16 mouse cellular contexts compared by ENCODE assay signal in genomic region chr15:99320978-99321377, GRCm38 (mm10). TPM values are rescaled to one million over a fixed set of nuclear protein-coding genes. Genes with fewer than 3 reads are reported as not detected.
A peak's percentile ranks its signal among the peaks of the same experiment; 100 is the strongest.
DNase-seq lines count a peak whose midpoint lies in the region; ATAC-seq and TF ChIP-seq lines count a peak whose summit lies in the region.
"Had no signal": no experiment of that assay in that cellular context is flagged by ENCODE, and none has a peak within 500 bp of the region (broad histone marks: within the 10 kb centered on the region; RNA-seq: fewer than 3 reads in every experiment).

No protein-coding gene starts in this region.

- H3K4me2 ChIP-seq in heart, embryonic 11.5 days = no peak overlapping the region
- H3K4me2 ChIP-seq in kidney, embryonic 14.5 days (replicated peaks; ENCODE audit: low read depth, low read length) = no peak overlapping the region
- H3K4me2 ChIP-seq in midbrain, postnatal 0 days (ENCODE audit: low read depth, low read length, poor library complexity, severe bottlenecking) = no peak overlapping the region
- no peak overlapping the region for H3K4me2 ChIP-seq in midbrain, embryonic 11.5 days
- H3K4me2 ChIP-seq: embryonic facial prominence, embryonic 15.5 days; forebrain, embryonic 12.5 days; liver, embryonic 15.5 days had no signal

- peaks cover 39% of the 10 kb centered on the region for H3K36me3 ChIP-seq in heart, embryonic 11.5 days (ENCODE audit: control insufficient read depth, insufficient read depth, low read length)
- peaks cover 95% of the 10 kb centered on the region for H3K36me3 ChIP-seq in kidney, embryonic 14.5 days (ENCODE audit: control insufficient read depth, insufficient read depth, low read length)
- H3K36me3 ChIP-seq in midbrain, postnatal 0 days (ENCODE audit: insufficient read depth, low read length) = peaks cover 67% of the 10 kb centered on the region
- H3K36me3 ChIP-seq in midbrain, embryonic 11.5 days (ENCODE audit: control insufficient read depth, insufficient read depth, low read length) = peaks cover 31% of the 10 kb centered on the region

- H3K4me3 ChIP-seq in heart, embryonic 11.5 days (ENCODE audit: low read depth, low read length) = no peak overlapping the region
- no peak overlapping the region for H3K4me3 ChIP-seq in kidney, embryonic 14.5 days (ENCODE audit: low read length)
- no peak overlapping the region for H3K4me3 ChIP-seq in midbrain, postnatal 0 days (ENCODE audit: low read depth, low read length)
- no peak overlapping the region for H3K4me3 ChIP-seq in midbrain, embryonic 11.5 days (ENCODE audit: low read depth, low read length)
- H3K4me3 ChIP-seq: embryonic facial prominence, embryonic 15.5 days; forebrain, embryonic 12.5 days; liver, embryonic 15.5 days; megakaryocyte, embryonic 14.5 days had no signal

- TF ChIP-seq CTCF in midbrain, postnatal 0 days (IDR thresholded peaks at IDR 0.05) = 0 out of 2 replicates have a peak, but pooled peaks have one; percentile 4

- ATAC-seq in heart, embryonic 11.5 days (replicated peaks; ENCODE audit: insufficient number of reproducible peaks, low FRiP score, low TSS enrichment) = no peak
- no peak for ATAC-seq in kidney, embryonic 14.5 days (ENCODE audit: low FRiP score, low TSS enrichment)
- ATAC-seq in midbrain, postnatal 0 days (ENCODE audit: low FRiP score) = no peak
- ATAC-seq in midbrain, embryonic 11.5 days (ENCODE audit: low FRiP score) = no peak

- H3K9ac ChIP-seq in heart, embryonic 11.5 days (ENCODE audit: low read depth, low read length) = no peak overlapping the region
- H3K9ac ChIP-seq in kidney, embryonic 14.5 days (ENCODE audit: low read depth, low read length) = no peak overlapping the region
- no peak overlapping the region for H3K9ac ChIP-seq in midbrain, postnatal 0 days (replicated peaks; ENCODE audit: low read length, poor library complexity, severe bottlenecking)
- H3K9ac ChIP-seq in midbrain, embryonic 11.5 days (ENCODE audit: low read length) = no peak overlapping the region
- H3K9ac ChIP-seq: embryonic facial prominence, embryonic 15.5 days; forebrain, embryonic 12.5 days; liver, embryonic 15.5 days had no signal

- 0 out of 2 replicates have a peak overlapping the region, but pooled peaks have one; percentile 6 for H3K27ac ChIP-seq in heart, embryonic 11.5 days (ENCODE audit: low read depth, low read length)
- H3K27ac ChIP-seq in kidney, embryonic 14.5 days (ENCODE audit: low read depth, low read length) = peak overlapping the region; percentile 75; the same call in 1 of the 2 replicates
- no peak overlapping the region for H3K27ac ChIP-seq in midbrain, postnatal 0 days (ENCODE audit: low read depth, low read length)
- H3K27ac ChIP-seq in midbrain, embryonic 11.5 days (ENCODE audit: low read depth, low read length) = no peak overlapping the region
- H3K27ac ChIP-seq: liver, embryonic 15.5 days had no signal

- no peaks in the 10 kb centered on the region for H3K4me1 ChIP-seq in heart, embryonic 11.5 days (ENCODE audit: control insufficient read depth, insufficient read depth, low read length)
- no peaks in the 10 kb centered on the region; the same call in 1 of the 2 replicates for H3K4me1 ChIP-seq in kidney, embryonic 14.5 days (ENCODE audit: control insufficient read depth, insufficient read depth, low read length)
- no peaks in the 10 kb centered on the region for H3K4me1 ChIP-seq in midbrain, postnatal 0 days (ENCODE audit: insufficient read depth, low read length)
- no peaks in the 10 kb centered on the region for H3K4me1 ChIP-seq in midbrain, embryonic 11.5 days (ENCODE audit: control insufficient read depth, insufficient read depth, low read length)
- H3K4me1 ChIP-seq: forebrain, embryonic 12.5 days had no signal

- WGBS in heart, embryonic 11.5 days (ENCODE audit: insufficient replicate concordance) = 85% methylated on average over 9 of the region's 9 CpGs
- WGBS in kidney, embryonic 14.5 days = 59% methylated on average over 9 of the region's 9 CpGs
- WGBS in midbrain, postnatal 0 days = 84% methylated on average over 9 of the region's 9 CpGs
- 86% methylated on average over 9 of the region's 9 CpGs for WGBS in midbrain, embryonic 11.5 days

- no peaks in the 10 kb centered on the region for H3K27me3 ChIP-seq in heart, embryonic 11.5 days (ENCODE audit: control insufficient read depth, insufficient read depth, low read length)
- H3K27me3 ChIP-seq in kidney, embryonic 14.5 days (ENCODE audit: control insufficient read depth, insufficient read depth, low read length) = no peaks in the 10 kb centered on the region
- H3K27me3 ChIP-seq in midbrain, postnatal 0 days (ENCODE audit: insufficient read depth, low read length) = no peaks in the 10 kb centered on the region
- H3K27me3 ChIP-seq in midbrain, embryonic 11.5 days (ENCODE audit: control insufficient read depth, insufficient read depth, low read length) = no peaks in the 10 kb centered on the region
- H3K27me3 ChIP-seq: embryonic facial prominence, embryonic 15.5 days; forebrain, embryonic 12.5 days; liver, embryonic 15.5 days; megakaryocyte, embryonic 14.5 days had no signal

- no peaks in the 10 kb centered on the region for H3K9me3 ChIP-seq in heart, embryonic 11.5 days (replicated peaks; ENCODE audit: control insufficient read depth, low read length)
- H3K9me3 ChIP-seq in kidney, embryonic 14.5 days (ENCODE audit: control insufficient read depth, low read length) = no peaks in the 10 kb centered on the region
- H3K9me3 ChIP-seq in midbrain, postnatal 0 days (ENCODE audit: low read length) = no peaks in the 10 kb centered on the region
- H3K9me3 ChIP-seq in midbrain, embryonic 11.5 days (ENCODE audit: control insufficient read depth, low read length) = no peaks in the 10 kb centered on the region
- H3K9me3 ChIP-seq: embryonic facial prominence, embryonic 15.5 days; forebrain, embryonic 12.5 days; liver, embryonic 15.5 days; megakaryocyte, embryonic 14.5 days had no signal

- no peak for DNase-seq in heart, adult 9 months (ENCODE audit: low spot score in 2 of 2)
- DNase-seq in kidney, adult 9 months = no peak
- DNase-seq in midbrain, postnatal 0 days (ENCODE audit: low spot score) = no peak
- no peak for DNase-seq in midbrain, embryonic 11.5 days (ENCODE audit: low spot score, missing footprints)
- no peak for DNase-seq in ovary, postnatal 36 days (ENCODE audit: low spot score)
- DNase-seq: B cell, adult 2 months; cerebellum, adult 18-20 months; kidney, postnatal 14 days; thymus, postnatal 4 days had no signal

RNA-seq across cellular contexts. Expression of gene Fam186b, which starts 25.3 kb away (rescaled TPM):
- 0.17 and 0.66 TPM in 2 replicates for polyA plus RNA-seq in heart, embryonic 11.5 days (2014; fragmentation: Nextera tagmentation; extraction: Ambion mirVana)
- 0.07 and 0.22 TPM in 2 replicates for polyA plus RNA-seq in kidney, embryonic 14.5 days (2014; fragmentation: Nextera tagmentation; extraction: Ambion mirVana)
- 0.38 and 2.3 TPM in 2 replicates for total RNA-seq in midbrain, postnatal 0 days (2014; rRNA removed)
- 1.4 and 1.6 TPM in 2 replicates for polyA plus RNA-seq in midbrain, postnatal 0 days (2015; fragmentation: Nextera tagmentation; extraction: Ambion mirVana)
- 0.19 TPM in 1 of 2 replicates, not detected in the other for polyA plus RNA-seq in midbrain, embryonic 11.5 days (2014; fragmentation: Nextera tagmentation; extraction: Ambion mirVana)
- total RNA-seq: common myeloid progenitor, adult 5-6 weeks had no signal
- polyA plus RNA-seq: liver, embryonic 15.5 days had no signal

RNA-seq across cellular contexts. Expression of gene Prpf40b, which starts 26.1 kb away (rescaled TPM):
- polyA plus RNA-seq in heart, embryonic 11.5 days (2014; fragmentation: Nextera tagmentation; extraction: Ambion mirVana) = 34.6 and 37.4 TPM in 2 replicates
- polyA plus RNA-seq in kidney, embryonic 14.5 days (2014; fragmentation: Nextera tagmentation; extraction: Ambion mirVana) = 39.5 and 63.9 TPM in 2 replicates
- total RNA-seq in midbrain, postnatal 0 days (2014; rRNA removed) = 95.5 and 97.9 TPM in 2 replicates
- polyA plus RNA-seq in midbrain, postnatal 0 days (2015; fragmentation: Nextera tagmentation; extraction: Ambion mirVana) = 99.6 and 107 TPM in 2 replicates
- polyA plus RNA-seq in midbrain, embryonic 11.5 days (2014; fragmentation: Nextera tagmentation; extraction: Ambion mirVana) = 41.5 and 41.6 TPM in 2 replicates

RNA-seq across cellular contexts. Expression of gene Fmnl3, which starts 49.3 kb away (rescaled TPM):
- polyA plus RNA-seq in heart, embryonic 11.5 days (2014; fragmentation: Nextera tagmentation; extraction: Ambion mirVana) = 11.0 and 11.4 TPM in 2 replicates
- polyA plus RNA-seq in kidney, embryonic 14.5 days (2014; fragmentation: Nextera tagmentation; extraction: Ambion mirVana) = 15.0 and 27.9 TPM in 2 replicates
- 13.5 and 15.5 TPM in 2 replicates for total RNA-seq in midbrain, postnatal 0 days (2014; rRNA removed)
- polyA plus RNA-seq in midbrain, postnatal 0 days (2015; fragmentation: Nextera tagmentation; extraction: Ambion mirVana) = 8.5 and 9.8 TPM in 2 replicates
- 8.6 and 8.9 TPM in 2 replicates for polyA plus RNA-seq in midbrain, embryonic 11.5 days (2014; fragmentation: Nextera tagmentation; extraction: Ambion mirVana)

Comparison
In these comparisons a context has a peak if more than half of its experiments do, and no peak if none do; other contexts are left out.
1. H3K27ac ChIP-seq: peak in heart, embryonic 11.5 days (single experiment) and kidney, embryonic 14.5 days (single experiment); none in midbrain, postnatal 0 days (single experiment) and midbrain, embryonic 11.5 days (single experiment).